Comparison of ENCODE assay signal across 8 mouse cellular contexts in the genomic region with DNA sequence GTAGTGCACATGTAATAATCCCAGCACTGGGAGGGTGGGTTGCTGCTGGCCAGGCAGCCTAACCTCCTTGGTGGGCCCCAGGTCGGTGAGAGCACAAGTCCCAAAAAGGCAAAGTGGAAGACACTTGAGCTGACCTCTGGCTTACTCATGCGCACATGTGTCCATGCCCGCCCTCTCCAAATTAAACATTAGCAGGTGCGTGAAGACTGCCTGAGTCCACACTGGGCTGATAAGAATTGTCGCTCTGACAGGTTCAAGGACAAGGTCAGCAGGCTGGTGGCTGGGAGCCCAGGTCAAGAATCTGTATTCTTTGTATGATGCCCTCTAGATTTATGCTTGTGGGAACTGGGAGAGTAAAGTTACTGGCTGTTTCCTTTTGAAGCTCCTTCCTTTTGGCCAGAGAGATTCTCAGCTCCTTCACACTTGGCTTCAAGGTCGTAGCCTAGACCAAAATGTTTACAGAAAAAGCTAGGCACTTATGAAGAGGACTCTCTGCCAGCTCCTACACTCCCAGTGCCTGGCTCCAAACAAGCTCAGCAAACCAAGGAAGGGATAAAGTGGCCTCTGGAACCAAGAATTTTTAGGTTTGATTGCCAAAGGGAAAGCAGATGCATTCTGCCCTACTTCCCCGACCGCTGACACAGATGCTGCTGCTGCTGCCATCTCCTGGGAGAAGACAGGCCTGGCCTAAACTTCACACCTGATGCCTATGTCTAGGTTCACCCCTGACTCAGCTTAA. TPM values are rescaled to one million over a fixed set of nuclear protein-coding genes. Genes with fewer than 3 reads are reported as not detected.
A peak's percentile ranks its signal among the peaks of the same experiment; 100 is the strongest.
DNase-seq lines count a peak whose midpoint lies in the region; ATAC-seq and TF ChIP-seq lines count a peak whose summit lies in the region.

No protein-coding gene starts in this region.

- no peak overlapping the region for H3K9ac ChIP-seq in heart, postnatal 0 days (replicated peaks; ENCODE audit: low read depth, low read length)
- H3K9ac ChIP-seq in forebrain, embryonic 14.5 days (ENCODE audit: low read length): no peak overlapping the region

- H3K27ac ChIP-seq in heart, postnatal 0 days (ENCODE audit: low read depth): peak overlapping the region; percentile 73
- H3K27ac ChIP-seq in forebrain, embryonic 14.5 days (ENCODE audit: low read depth, low read length): no peak overlapping the region

- no peaks in the 10 kb centered on the region for H3K9me3 ChIP-seq in heart, postnatal 0 days (replicated peaks; ENCODE audit: control insufficient read depth, low read length)
- no peaks in the 10 kb centered on the region for H3K9me3 ChIP-seq in forebrain, embryonic 14.5 days (replicated peaks; ENCODE audit: control insufficient read depth, low read length)

- peak; percentile 81 for ATAC-seq in heart, postnatal 0 days (ENCODE audit: insufficient read depth, low read depth)
- no peak for ATAC-seq in forebrain, embryonic 14.5 days

- WGBS in heart, postnatal 0 days: 31% methylated on average over 8 of the region's 8 CpGs
- WGBS in forebrain, embryonic 14.5 days: 80% methylated on average over 8 of the region's 8 CpGs

- no peaks in the 10 kb centered on the region for H3K36me3 ChIP-seq in heart, postnatal 0 days (replicated peaks; ENCODE audit: control insufficient read depth, insufficient read depth, low read length)
- no peaks in the 10 kb centered on the region for H3K36me3 ChIP-seq in forebrain, embryonic 14.5 days (ENCODE audit: control insufficient read depth, insufficient read depth, low read length)

- no peak overlapping the region for H3K4me3 ChIP-seq in heart, postnatal 0 days (ENCODE audit: low read depth, low read length)
- H3K4me3 ChIP-seq in forebrain, embryonic 14.5 days (ENCODE audit: low read depth, low read length): no peak overlapping the region

- no peaks in the 10 kb centered on the region for H3K27me3 ChIP-seq in heart, postnatal 0 days (ENCODE audit: control insufficient read depth, insufficient read depth, low read length)
- no peaks in the 10 kb centered on the region for H3K27me3 ChIP-seq in forebrain, embryonic 14.5 days (replicated peaks; ENCODE audit: control insufficient read depth, insufficient read depth, low read length)

- peaks cover 6% of the 10 kb centered on the region; the same call in 1 of the 2 replicates for H3K4me1 ChIP-seq in heart, postnatal 0 days (ENCODE audit: control insufficient read depth, insufficient read depth)
- H3K4me1 ChIP-seq in forebrain, embryonic 14.5 days (ENCODE audit: control insufficient read depth, insufficient read depth, low read length): no peaks in the 10 kb centered on the region

- H3K4me2 ChIP-seq in heart, postnatal 0 days (ENCODE audit: low read depth, low read length): no peak overlapping the region
- H3K4me2 ChIP-seq in forebrain, embryonic 14.5 days (ENCODE audit: low read length): no peak overlapping the region

- peak; percentile 50 for DNase-seq in ovary, adult 18-20 months (ENCODE audit: low spot score)
- DNase-seq in ovary, postnatal 14 days (ENCODE audit: low spot score): no peak
- peak; percentile 52 for DNase-seq in adrenal gland, adult 8-10 months
- peak; percentile 60 for DNase-seq in heart, postnatal 0 days (ENCODE audit: low spot score)
- DNase-seq in lung, postnatal 10 days: peak; percentile 60
- no peak for DNase-seq in cerebellum, adult 8-10 months
- no peak for DNase-seq in forebrain, embryonic 14.5 days (ENCODE audit: low spot score)
- no peak for DNase-seq in right cerebral cortex, postnatal 36 days (ENCODE audit: low spot score in 2 of 2)

- TF ChIP-seq EP300 in heart, postnatal 0 days (IDR thresholded peaks at IDR 0.05; ENCODE audit: low read depth): no peak

- TF ChIP-seq CTCF in heart, postnatal 0 days (IDR thresholded peaks at IDR 0.05; ENCODE audit: low read depth): peak; percentile 62

RNA-seq across cellular contexts. Expression of a gene that starts 8.1 kb away (rescaled TPM):
- 100 to 1,000 TPM; 161 to 201 (median 178) TPM for total RNA-seq in adrenal gland, adult 8-10 months (2022)
- 79.9 and 113 TPM in 2 replicates for total RNA-seq in heart, postnatal 0 days (2014; rRNA removed; ENCODE audit: low replicate concordance)
- 203 and 217 TPM in 2 replicates for polyA plus RNA-seq in heart, postnatal 0 days (2015; fragmentation: Nextera tagmentation; extraction: Ambion mirVana)
- polyA plus RNA-seq in forebrain, embryonic 14.5 days (2014; fragmentation: Nextera tagmentation; extraction: Ambion mirVana): 156 and 167 TPM in 2 replicates

Comparison
In these comparisons a context has a peak if more than half of its experiments do, and no peak if none do; other contexts are left out.
1. DNase-seq: peak in ovary, adult 18-20 months (single experiment), adrenal gland, adult 8-10 months (single experiment), heart, postnatal 0 days (single experiment) and lung, postnatal 10 days (single experiment); none in ovary, postnatal 14 days (single experiment), cerebellum, adult 8-10 months (single experiment), forebrain, embryonic 14.5 days (single experiment) and right cerebral cortex, postnatal 36 days (0 of 2).